Mouse (Mus musculus) kidney, adult 11 months (tissue): Measurements from ENCODE around the gene Bicra.

Source experiments
- DNase-seq: peaks from one replicate; pipeline ENCODE4 v3.0.0; 2022

Gene Bicra

DNA sequence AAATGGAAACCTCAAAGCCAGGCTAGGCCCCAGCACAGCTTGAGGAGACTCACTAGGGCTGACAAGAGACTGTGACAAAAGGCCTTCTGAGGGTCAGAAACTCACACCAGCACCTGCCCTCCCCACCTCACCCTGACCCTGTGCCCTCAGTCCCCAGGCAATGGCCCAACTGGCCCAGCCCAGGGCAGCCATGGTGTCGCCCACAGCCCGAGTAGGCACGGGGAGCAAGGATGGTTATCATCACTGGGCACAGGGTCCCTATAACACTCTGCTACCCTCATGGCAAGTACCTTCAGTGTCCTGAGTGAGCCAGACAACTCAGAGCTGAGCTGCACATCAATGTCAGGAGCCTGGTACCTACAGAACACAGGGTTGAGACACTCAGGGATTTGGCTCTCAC is 109.1 kb downstream of the Bicra start:
- no peak for DNase-seq

DNA sequence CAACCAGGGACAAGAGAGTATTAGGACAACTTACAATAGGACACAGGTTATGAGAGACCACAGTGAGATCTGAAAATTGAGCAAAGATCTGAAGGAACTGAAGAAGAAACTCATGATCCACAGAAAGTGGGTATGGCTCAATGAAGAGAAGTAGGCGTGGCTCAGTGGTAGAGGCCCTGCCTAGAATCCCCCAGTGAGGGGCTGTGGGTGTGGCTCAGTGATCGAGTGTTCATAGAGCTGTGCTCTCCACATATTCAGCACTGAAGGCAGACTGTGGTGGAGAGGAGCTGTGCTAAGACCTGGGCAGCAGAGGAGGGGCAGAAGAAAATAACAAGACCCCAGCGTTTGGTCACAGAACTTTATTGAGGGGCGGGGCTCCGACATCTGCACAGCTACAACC is 110.2 kb downstream of the Bicra start:
- DNase-seq = no peak

DNA sequence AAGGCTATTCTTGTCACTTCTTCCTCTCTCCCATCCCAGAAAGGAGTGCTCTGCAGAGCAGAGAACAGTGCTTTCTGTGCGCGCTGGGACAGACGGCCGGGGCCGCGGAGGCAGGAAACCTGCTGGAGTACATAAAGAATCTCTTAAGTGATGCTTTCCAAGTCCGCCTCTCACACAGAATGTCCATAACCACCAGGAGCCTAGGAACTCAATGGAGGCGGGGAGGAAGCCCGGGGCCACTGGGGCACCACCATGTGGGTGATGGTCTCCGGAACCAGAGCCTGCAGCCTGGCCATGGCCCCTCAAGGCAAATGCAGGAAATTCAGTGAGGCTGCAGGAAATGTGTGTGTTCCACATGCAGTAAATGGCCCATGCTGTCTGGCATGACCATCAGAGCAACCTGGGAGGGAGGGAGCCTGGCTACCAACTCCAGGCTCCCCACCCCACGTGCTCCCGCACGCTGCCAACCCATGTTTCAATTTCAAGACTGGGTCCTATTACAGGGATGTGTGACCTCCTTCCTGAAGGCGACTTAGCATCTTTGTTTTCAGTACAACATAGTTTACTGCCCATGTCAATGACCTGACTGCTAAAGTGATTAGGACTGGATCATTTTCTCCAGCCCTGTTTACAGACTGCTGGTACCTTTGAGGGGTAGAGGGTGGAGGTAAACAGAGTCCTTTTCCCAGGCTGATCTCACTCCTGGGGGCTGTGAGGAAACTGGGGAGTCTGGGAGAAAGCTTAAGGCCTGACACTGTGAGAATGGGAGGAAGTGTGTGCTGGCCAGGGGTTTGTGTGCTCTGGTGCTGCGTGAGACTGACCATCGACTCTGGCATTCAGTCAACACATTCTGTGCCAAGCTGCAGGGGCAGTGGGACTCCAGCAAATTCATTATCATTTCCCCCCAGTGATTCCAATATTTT is 114.0 kb downstream of the Bicra start:
- DNase-seq = no peak

DNA sequence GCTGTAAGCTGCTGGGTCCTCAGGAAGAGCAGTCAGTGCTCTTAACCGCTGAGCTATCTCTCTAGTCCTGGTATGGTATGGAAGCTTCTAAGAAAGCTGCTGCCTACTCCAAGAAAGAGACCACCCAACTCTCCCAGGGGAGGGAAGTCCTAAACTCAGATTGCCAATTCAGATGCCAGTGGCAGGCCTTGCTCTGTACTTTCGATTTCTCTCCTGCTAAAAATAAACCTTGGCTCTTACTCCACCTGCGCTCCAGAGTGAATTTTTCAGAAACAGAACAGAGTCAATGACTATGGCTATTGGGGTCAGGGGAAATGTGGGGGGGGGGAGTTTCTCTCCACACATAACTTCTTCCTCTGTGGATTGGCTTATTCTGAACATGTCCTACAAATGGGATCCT is 116.1 kb downstream of the Bicra start:
- DNase-seq = no peak

DNA sequence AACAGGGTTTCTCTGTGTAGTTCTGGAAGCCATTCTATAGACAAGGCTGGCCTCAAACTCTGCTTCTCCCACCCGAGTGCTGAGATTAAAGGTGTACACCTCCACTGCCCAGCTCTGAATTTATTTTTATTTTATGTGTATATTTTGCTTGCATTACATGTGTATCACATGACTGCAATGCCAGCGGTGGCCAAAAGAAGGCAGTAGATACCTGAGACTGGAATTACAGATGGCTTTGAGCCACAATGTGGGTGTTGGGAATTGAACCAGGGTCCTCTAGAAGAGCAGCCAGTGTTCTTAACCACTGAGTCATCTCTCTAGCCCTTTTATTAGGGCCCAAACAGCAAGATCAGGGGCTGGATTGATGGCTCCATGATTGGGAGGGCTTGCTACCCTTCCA is 117.2 kb downstream of the Bicra start:
- DNase-seq = no peak

DNA sequence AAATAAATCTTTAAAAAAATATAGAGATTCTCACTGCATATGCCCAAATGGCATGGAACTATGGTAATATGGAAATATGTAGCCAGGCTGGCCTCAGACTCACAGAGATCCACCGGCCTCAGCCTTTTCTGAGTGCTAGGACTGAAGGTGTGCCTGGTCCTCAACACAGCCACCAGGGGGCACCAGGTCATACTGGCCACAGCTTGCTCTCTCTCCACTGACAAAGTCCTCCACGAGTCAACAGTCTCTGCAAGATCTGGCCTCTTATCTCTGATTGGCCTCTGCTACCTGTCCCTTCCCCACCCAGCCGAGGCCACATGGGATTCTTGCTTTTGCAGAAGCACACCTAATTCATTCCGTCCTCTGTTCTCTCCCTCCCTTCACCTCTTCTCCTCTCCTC is 117.8 kb downstream of the Bicra start:
- no peak for DNase-seq

DNA sequence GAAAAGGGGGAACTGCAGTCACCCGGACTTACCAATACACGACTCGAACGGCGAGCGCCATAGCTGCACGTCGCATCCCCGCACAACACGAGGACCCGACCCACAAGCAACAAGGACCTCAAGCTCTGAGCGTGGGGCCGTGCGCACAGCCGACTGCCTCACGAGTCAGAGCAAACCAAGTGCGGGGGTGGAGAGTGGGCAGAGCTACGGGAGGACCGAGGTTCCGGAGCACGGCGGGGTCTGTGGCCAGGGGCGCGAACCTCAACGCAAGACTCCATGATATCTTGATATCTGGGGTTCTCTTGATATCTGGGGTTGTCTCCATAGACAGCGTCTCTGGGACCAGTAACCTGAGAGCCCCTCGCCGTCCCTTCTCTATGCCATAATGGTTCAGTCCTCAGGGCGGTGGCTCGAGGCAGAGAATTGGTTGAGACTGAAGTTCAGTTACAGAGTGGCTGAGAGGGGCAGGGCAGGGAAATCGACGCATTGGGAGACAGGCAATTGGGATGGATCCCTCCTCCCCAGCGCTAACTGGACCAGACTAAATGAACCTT is 125.4 kb downstream of the Bicra start, which contains the start of gene Selenow:
Selenow (minus strand) TSS at position 183 of the 554 bp plus-strand sequence.
- DNase-seq = peak; percentile 84

DNA sequence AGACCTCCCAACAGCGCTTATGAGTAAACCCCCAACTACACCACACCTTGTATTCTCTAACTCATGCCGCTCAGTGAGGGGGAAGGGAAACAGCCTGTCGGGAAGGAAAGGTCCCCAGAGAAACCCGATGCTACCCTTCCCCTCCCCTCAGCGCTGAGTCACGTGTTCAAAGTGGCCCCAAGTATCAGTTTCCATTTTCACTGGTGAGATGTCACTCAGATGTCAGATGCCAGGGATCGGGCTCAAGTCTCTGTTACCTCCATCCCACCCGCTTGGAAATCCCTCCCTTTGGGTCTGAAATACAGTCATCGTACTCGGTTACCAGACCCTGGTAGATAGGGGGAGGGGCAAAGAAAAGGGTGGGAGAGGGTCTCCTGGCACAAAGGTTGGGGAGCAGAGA is 125.9 kb downstream of the Bicra start:
- peak; percentile 23 for DNase-seq
